Mouse (Mus musculus) left cerebral cortex, postnatal 4 days (tissue): Measurements from ENCODE around the gene Pam16. TPM values are rescaled to one million over a fixed set of nuclear protein-coding genes. Genes with fewer than 3 reads are reported as not detected.

Source experiments
- total RNA-seq, 2 experiments: library from RNA; stranded (reverse); gene quantifications; 2 replicates each; pipeline ENCODE4 v1.2.3; 2021

Pam16 gene
- total RNA-seq, 2 experiments from 2014 or later = 76.7 to 85.7 TPM

Other genes with a start within 250 kb of the Pam16 start
- 10 to 100 TPM; 21.1 to 22.3 TPM for gene Adcy9, start 204.5 kb downstream of the Pam16 start, total RNA-seq
- gene Srl, start 83.2 kb downstream of the Pam16 start, total RNA-seq = 10 to 100 TPM; 34.2 to 41.4 TPM
- 10 to 100 TPM; 13.0 to 13.4 TPM for gene Tfap4, start 65.1 kb downstream of the Pam16 start, total RNA-seq
- gene Glis2, start 30.3 kb downstream of the Pam16 start, total RNA-seq = 10 to 100 TPM; 29.0 to 32.8 TPM
- gene Vasn, start 15.0 kb upstream of the Pam16 start, total RNA-seq = 1 to 10 TPM; 2.6 to 3.2 TPM
- gene Dnaja3, start 15.0 kb upstream of the Pam16 start, total RNA-seq = 10 to 100 TPM; 40.0 to 40.2 TPM
- 100 to 1,000 TPM in 1 of 2 experiments, 10 to 100 TPM in 1; 99.4 to 104 TPM for gene Coro7, start 54.8 kb upstream of the Pam16 start, total RNA-seq
- gene Nmral1, start 94.4 kb upstream of the Pam16 start, total RNA-seq = 10 to 100 TPM; 26.6 to 28.8 TPM
- 10 to 100 TPM; 70.2 to 70.8 TPM for gene Hmox2, start 101.4 kb upstream of the Pam16 start, total RNA-seq
- 10 to 100 TPM; 89.0 to 93.5 TPM for gene Cdip1, start 165.3 kb upstream of the Pam16 start, total RNA-seq
- gene 4930562C15Rik, start 210.4 kb upstream of the Pam16 start, total RNA-seq = not detected